Mouse (Mus musculus) hindbrain, embryonic 16.5 days (tissue): ENCODE results near the gene Alox12b. TPM values are rescaled to one million over a fixed set of nuclear protein-coding genes. Genes with fewer than 3 reads are reported as not detected.
A peak's percentile ranks its signal among the peaks of the same experiment; 100 is the strongest.

ENCODE experiments used
- ATAC-seq: fragments of 200-750 bp; cut with Nextera tagmentation; 2 replicates; pipeline ENCODE4 v1.8.0; 2017; ENCODE audit warnings: moderate TSS enrichment, moderate library complexity
- H3K27ac ChIP-seq: fragments of 300-500 bp; sonication (generic); 2 replicates; pipeline ENCODE4 v1.5.1; 2014; ENCODE audit warnings: low read depth, mild to moderate bottlenecking, control low read depth, low read length, moderate library complexity
- H3K27me3 ChIP-seq: fragments of 300-500 bp; sonication (generic); replicated peaks from 2 replicates; pipeline ENCODE4 v1.6.1; 2014; ENCODE audit warnings: low read length; ENCODE audit not compliant: control insufficient read depth, insufficient read depth
- H3K36me3 ChIP-seq: fragments of 300-500 bp; sonication (generic); 2 replicates; pipeline ENCODE4 v1.6.1; 2014; ENCODE audit warnings: mild to moderate bottlenecking, low read length, moderate library complexity, mixed read lengths; ENCODE audit not compliant: control insufficient read depth, insufficient read depth
- H3K4me1 ChIP-seq: fragments of 300-500 bp; sonication (generic); 2 replicates; pipeline ENCODE4 v1.6.1; 2014; ENCODE audit warnings: low read depth, low read length; ENCODE audit not compliant: control insufficient read depth, insufficient read depth
- H3K4me2 ChIP-seq: fragments of 300-500 bp; sonication (generic); 2 replicates; pipeline ENCODE4 v1.6.1; 2014; ENCODE audit warnings: mild to moderate bottlenecking, low read length, control low read depth, moderate library complexity
- H3K4me3 ChIP-seq: fragments of 300-500 bp; sonication (generic); 2 replicates; pipeline ENCODE4 v1.5.1; 2014; ENCODE audit warnings: mild to moderate bottlenecking, low read length, control low read depth, moderate library complexity
- H3K9ac ChIP-seq: fragments of 300-500 bp; sonication (generic); 2 replicates; pipeline ENCODE4 v1.6.1; 2014; ENCODE audit warnings: low read depth, mild to moderate bottlenecking, control low read depth, low read length, moderate library complexity
- H3K9me3 ChIP-seq: fragments of 300-500 bp; sonication (generic); 2 replicates; pipeline ENCODE4 v1.6.1; 2014; ENCODE audit warnings: mild to moderate bottlenecking, low read length, moderate library complexity; ENCODE audit not compliant: control insufficient read depth
- WGBS: fragments of 180-500 bp; shearing (Covaris S2); extraction: QIAGEN DNeasy Blood & Tissue Kit; methylation state at CpG from one replicate; pipeline ENCODE4 v1.1.7; 2014; 5-methylcytosine and 5-hydroxymethylcytosine counted together
- polyA plus RNA-seq: library from polyadenylated mRNA; unstranded; fragments of >200 nt; fragmentation: Nextera tagmentation; extraction: Ambion mirVana; gene quantifications from 2 replicates; pipeline ENCODE4 v1.2.1, GENCODE M21; 2015

Gene Alox12b
- polyA plus RNA-seq, result 0.65 and 0.95 TPM in 2 replicates

DNA sequence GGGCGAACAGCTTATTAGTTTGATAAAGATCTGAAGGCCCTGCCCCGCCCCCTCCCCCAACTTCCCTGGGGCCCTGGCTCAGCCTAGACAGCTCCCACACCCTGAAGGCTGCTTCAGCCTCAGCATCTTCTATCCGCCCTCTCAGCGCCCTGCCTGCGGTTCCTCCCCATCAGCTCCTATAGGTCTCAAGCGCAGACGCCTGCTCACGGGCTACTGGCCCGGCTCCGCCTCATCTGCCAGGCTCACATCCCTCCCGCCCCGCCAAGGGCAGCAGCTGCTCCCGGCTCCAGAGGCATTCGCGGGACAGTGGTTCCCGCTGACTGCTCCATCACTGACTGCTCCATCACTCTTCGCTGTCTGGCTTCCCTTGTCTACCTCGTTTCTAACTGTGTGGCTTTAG is at the start of gene Alox12b:
TSS of gene Alox12b (plus strand) at position 190 of the 400 bp plus-strand sequence.
- H3K36me3 ChIP-seq, result no peaks in the 10 kb centered on the region
- peak within 1 kb of the TSS; percentile 59 for H3K4me2 ChIP-seq
- no peak for ATAC-seq
- H3K27me3 ChIP-seq, result peaks cover 5% of the 10 kb centered on the region; the same call in 1 of the 2 replicates
- WGBS, result 2% methylated on average over 18 of the region's 18 CpGs
- H3K4me1 ChIP-seq, result peaks cover 5% of the 10 kb centered on the region; the same call in 1 of the 2 replicates
- H3K4me3 ChIP-seq, result peak within 1 kb of the TSS; percentile 33
- H3K27ac ChIP-seq, result no peak within 1 kb of the TSS
- peak within 1 kb of the TSS; percentile 45 for H3K9ac ChIP-seq
- no peaks in the 10 kb centered on the region for H3K9me3 ChIP-seq

DNA sequence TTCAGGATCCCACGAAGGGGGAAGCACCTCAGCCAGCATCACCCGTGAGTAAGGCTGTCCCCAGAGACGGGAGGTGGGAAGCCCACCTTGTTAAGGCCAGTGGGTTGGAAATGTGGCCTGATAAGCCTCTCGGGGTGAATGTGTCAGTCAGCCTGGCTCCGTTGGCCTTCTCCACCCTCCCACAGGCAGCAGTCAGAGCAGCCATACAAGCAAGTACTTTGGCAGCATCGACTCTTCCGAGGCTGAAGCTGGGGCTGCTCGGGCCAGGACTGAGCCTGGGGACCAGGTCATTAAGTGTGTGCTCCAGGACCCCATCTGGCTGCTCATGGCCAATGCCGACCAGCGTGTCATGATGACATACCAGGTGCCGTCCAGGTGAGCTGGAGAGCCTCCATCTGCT is 49.1 kb upstream of the Alox12b start:
- peaks cover 32% of the 10 kb centered on the region for H3K36me3 ChIP-seq
- no peak for ATAC-seq
- WGBS, result 93% methylated on average over 11 of the region's 11 CpGs

DNA sequence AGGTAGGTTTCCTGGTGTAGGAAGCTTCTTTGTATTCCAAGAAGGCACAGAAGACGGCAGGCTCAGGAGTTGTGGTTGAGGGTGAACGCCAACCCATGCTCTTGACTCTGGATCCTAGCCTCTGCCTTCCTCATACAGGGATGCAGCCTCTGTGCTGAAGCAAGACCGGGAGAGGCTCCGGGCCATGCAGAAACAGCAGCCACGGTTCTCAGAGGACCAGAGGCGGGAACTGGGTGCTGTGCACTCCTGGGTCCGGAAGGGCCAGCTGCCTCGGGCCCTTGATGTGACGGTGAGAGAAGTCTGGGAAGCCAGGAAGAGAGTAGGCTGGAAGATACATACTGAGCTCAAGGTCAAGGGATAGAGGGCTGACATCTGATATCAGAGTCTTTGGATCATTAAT is 48.6 kb upstream of the Alox12b start:
- H3K4me1 ChIP-seq, result peaks cover 4% of the 10 kb centered on the region; the same call in 1 of the 2 replicates
- H3K27ac ChIP-seq, result no peak overlapping the region
- no peaks in the 10 kb centered on the region for H3K27me3 ChIP-seq
- no peak overlapping the region for H3K4me2 ChIP-seq
- H3K4me3 ChIP-seq, result no peak overlapping the region
- H3K9ac ChIP-seq, result no peak overlapping the region
- ATAC-seq, result no peak
- H3K36me3 ChIP-seq, result peaks cover 30% of the 10 kb centered on the region
- WGBS, result 93% methylated on average over 9 of the region's 9 CpGs
- H3K9me3 ChIP-seq, result no peaks in the 10 kb centered on the region

More for the DNA sequence above, 49.1 kb upstream of the Alox12b start:
- Histone ChIP-seq H3K4me1 (peaks cover 4% of the 10 kb centered on the region; the same call in 1 of the 2 replicates), H3K4me2 (no peak overlapping the region), H3K27ac (no peak overlapping the region), H3K27me3 (no peaks in the 10 kb centered on the region), H3K9ac (no peak overlapping the region), H3K9me3 (no peaks in the 10 kb centered on the region), H3K4me3 (no peak overlapping the region)

- Histone ChIP-seq H3K9ac (no peak overlapping the region), H3K4me1 (peaks cover 4% of the 10 kb centered on the region; the same call in 1 of the 2 replicates), H3K36me3 (peaks cover 20% of the 10 kb centered on the region), H3K9me3 (no peaks in the 10 kb centered on the region), H3K4me3 (no peak overlapping the region), H3K4me2 (no peak overlapping the region), H3K27me3 (no peaks in the 10 kb centered on the region), H3K27ac (no peak overlapping the region)
- ATAC-seq, result no peak
- WGBS, result 83% methylated on average over 13 of the region's 13 CpGs
Measured at GRCm38 (mm10) chr11:69109032-69109900, 47.5 kb upstream of the Alox12b start.

DNA sequence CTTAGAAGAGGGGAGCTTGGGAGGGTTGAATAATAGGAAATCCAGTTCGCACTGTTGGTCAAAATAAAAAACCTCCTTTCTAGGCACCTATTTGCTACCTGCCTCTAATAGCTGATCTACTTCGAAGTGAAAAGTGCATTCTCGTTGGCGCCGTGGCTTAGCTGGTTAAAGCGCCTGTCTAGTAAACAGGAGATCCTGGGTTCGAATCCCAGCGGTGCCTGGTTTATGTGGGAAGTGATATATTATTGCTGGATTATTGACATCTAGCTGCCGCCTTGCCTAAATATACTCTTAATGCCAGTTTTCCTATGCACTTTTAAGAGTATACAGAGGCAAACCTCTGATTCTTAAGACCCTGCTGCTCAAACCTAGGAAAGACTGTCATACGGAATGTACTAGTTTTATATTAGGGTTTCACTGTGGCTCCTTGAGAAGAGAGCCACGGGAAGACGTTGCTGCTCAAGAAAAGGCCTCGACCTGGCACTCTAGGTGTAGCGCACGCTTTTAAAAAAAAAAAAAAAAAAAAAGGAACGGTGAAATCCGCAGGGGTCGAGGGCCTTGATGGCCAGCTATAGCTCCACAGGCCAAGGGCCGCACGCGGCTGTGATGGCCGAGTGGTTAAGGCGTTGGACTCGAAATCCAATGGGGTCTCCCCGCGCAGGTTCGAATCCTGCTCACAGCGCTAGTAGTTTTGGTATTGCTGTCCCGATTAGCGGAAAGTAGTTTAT is 46.3 kb upstream of the Alox12b start:
- no peaks in the 10 kb centered on the region for H3K9me3 ChIP-seq
- H3K27ac ChIP-seq, result peak overlapping the region; percentile 13; the same call in 1 of the 2 replicates
- peaks cover 16% of the 10 kb centered on the region for H3K36me3 ChIP-seq
- peak; percentile 69 for ATAC-seq
- peaks cover 4% of the 10 kb centered on the region; the same call in 1 of the 2 replicates for H3K4me1 ChIP-seq
- H3K4me2 ChIP-seq, result peak overlapping the region; percentile 60
- peak overlapping the region; percentile 41 for H3K4me3 ChIP-seq
- WGBS, result under 1% methylated on average over 30 of the region's 30 CpGs
- peak overlapping the region; percentile 7; the same call in 1 of the 2 replicates for H3K9ac ChIP-seq
- no peaks in the 10 kb centered on the region for H3K27me3 ChIP-seq

GRCm38 (mm10) chr11:69111051-69111810 is 45.6 kb upstream of the Alox12b start:
- peak overlapping the region; percentile 60 for H3K4me2 ChIP-seq

GRCm38 (mm10) chr11:69111865-69112264 is 44.9 kb upstream of the Alox12b start:
- Histone ChIP-seq H3K36me3 (peaks cover 10% of the 10 kb centered on the region), H3K27me3 (no peaks in the 10 kb centered on the region), H3K9me3 (no peaks in the 10 kb centered on the region), H3K4me1 (peaks cover 6% of the 10 kb centered on the region; the same call in 1 of the 2 replicates), H3K4me3 (0 out of 2 replicates have a peak overlapping the region, but pooled peaks have one; percentile 3), H3K27ac (no peak overlapping the region), H3K9ac (no peak overlapping the region), H3K4me2 (peak overlapping the region; percentile 60; the same call in 1 of the 2 replicates)
- 69% methylated on average over 4 of the region's 4 CpGs for WGBS
- ATAC-seq, result no peak

More at GRCm38 (mm10) chr11:69111051-69111810, 45.6 kb upstream of the Alox12b start:
- no peak overlapping the region for H3K27ac ChIP-seq
- peak overlapping the region; percentile 7; the same call in 1 of the 2 replicates for H3K9ac ChIP-seq
- peaks cover 12% of the 10 kb centered on the region for H3K36me3 ChIP-seq
- no peaks in the 10 kb centered on the region for H3K27me3 ChIP-seq
- H3K4me3 ChIP-seq, result peak overlapping the region; percentile 41
- no peaks in the 10 kb centered on the region for H3K9me3 ChIP-seq
- peaks cover 4% of the 10 kb centered on the region; the same call in 1 of the 2 replicates for H3K4me1 ChIP-seq
- WGBS, result 4% methylated on average over 21 of the region's 21 CpGs
- no peak for ATAC-seq

DNA sequence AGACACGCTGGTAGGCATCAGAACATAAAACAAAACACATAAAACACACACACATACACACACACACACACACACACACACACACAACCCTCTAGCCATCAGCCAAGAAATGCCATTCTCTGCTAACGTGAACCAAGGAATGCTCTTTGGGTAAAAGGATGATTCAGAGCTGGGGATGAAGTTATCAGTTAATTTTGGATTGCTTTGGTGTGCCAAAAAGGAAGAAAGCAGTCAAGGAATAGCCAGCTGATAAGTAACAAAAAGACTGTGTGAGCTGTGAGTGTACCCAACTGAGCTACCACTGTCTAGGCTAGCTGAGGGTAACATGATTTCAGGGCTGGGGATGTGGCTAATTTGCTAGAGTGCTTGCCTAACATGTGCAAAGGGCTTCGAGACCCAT is 42.8 kb upstream of the Alox12b start:
- no peaks in the 10 kb centered on the region for H3K9me3 ChIP-seq
- H3K27ac ChIP-seq, result no peak overlapping the region
- H3K27me3 ChIP-seq, result no peaks in the 10 kb centered on the region
- peaks cover 12% of the 10 kb centered on the region for H3K4me1 ChIP-seq
- no peak overlapping the region for H3K4me2 ChIP-seq
- ATAC-seq, result no peak
- WGBS, result 70% methylated on average over 3 of the region's 3 CpGs
- peaks cover 2% of the 10 kb centered on the region; the same call in 1 of the 2 replicates for H3K36me3 ChIP-seq
- no peak overlapping the region for H3K9ac ChIP-seq
- H3K4me3 ChIP-seq, result no peak overlapping the region
